Mouse (Mus musculus): ENCODE measurements around the gene Ifi35. TPM values are rescaled to one million over a fixed set of nuclear protein-coding genes. Genes with fewer than 3 reads are reported as not detected.

Gene Ifi35
- total and polyA plus RNA-seq, 2 experiments from 2014 or later, result 23.9 to 26.3 TPM

- no peak overlapping the region for H3K27ac ChIP-seq (ENCODE audit: low read depth)
- DNase-seq (ENCODE audit: low spot score) (no peak), ATAC-seq (ENCODE audit: insufficient read depth, low read depth) (no peak)
- H3K36me3 ChIP-seq (replicated peaks; ENCODE audit: control insufficient read depth, insufficient read depth, low read length), result peaks cover 12% of the 10 kb centered on the region; the same call in 1 of the 2 replicates
- H3K9me3 ChIP-seq (replicated peaks; ENCODE audit: control insufficient read depth, low read length), result no peaks in the 10 kb centered on the region
- no peak overlapping the region for H3K4me3 ChIP-seq (ENCODE audit: low read depth, low read length)
- H3K27me3 ChIP-seq (ENCODE audit: control insufficient read depth, insufficient read depth, low read length), result no peaks in the 10 kb centered on the region
- 0 out of 2 replicates have a peak, but pooled peaks cover 8% of the 10 kb centered on the region for H3K4me1 ChIP-seq (ENCODE audit: control insufficient read depth, insufficient read depth)
- H3K9ac ChIP-seq (replicated peaks; ENCODE audit: low read depth, low read length), result no peak overlapping the region
- no peak overlapping the region for H3K4me2 ChIP-seq (ENCODE audit: low read depth, low read length)
- WGBS, result 50% methylated on average over 3 of the region's 3 CpGs
- TF ChIP-seq EP300 (IDR thresholded peaks at IDR 0.05; ENCODE audit: low read depth) (no peak), CTCF (IDR thresholded peaks at IDR 0.05; ENCODE audit: low read depth) (peak; percentile 25; the same call in 1 of the 2 replicates)
Measured at GRCm38 (mm10) chr11:101419610-101420009, 28.6 kb upstream of the Ifi35 start.

DNA sequence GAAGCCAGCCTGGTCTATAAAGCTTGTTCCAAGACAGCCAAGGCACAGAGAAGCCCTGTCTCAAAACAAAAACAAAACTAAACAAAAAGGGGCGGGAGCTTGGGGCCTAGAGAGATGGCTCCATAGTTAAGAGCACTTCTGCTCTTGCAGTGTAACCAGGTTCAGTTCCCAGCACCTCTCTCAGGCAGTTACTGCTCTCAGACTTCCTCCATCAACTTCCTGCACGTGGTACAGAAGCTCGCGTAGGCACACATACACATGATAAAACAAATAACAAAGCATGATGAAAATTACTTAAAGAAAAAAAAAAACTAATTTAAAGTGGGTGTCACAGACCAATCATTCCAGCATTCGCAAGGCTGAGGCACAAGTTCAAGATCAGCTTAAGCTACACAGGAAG, 28.1 kb upstream of the Ifi35 start:
- DNase-seq (ENCODE audit: low spot score) (no peak), ATAC-seq (ENCODE audit: insufficient read depth, low read depth) (no peak)
- Histone ChIP-seq H3K4me2 (ENCODE audit: low read depth, low read length) (no peak overlapping the region), H3K9me3 (replicated peaks; ENCODE audit: control insufficient read depth, low read length) (no peaks in the 10 kb centered on the region), H3K4me3 (ENCODE audit: low read depth, low read length) (no peak overlapping the region), H3K9ac (replicated peaks; ENCODE audit: low read depth, low read length) (no peak overlapping the region), H3K36me3 (replicated peaks; ENCODE audit: control insufficient read depth, insufficient read depth, low read length) (peaks cover 12% of the 10 kb centered on the region; the same call in 1 of the 2 replicates), H3K27me3 (ENCODE audit: control insufficient read depth, insufficient read depth, low read length) (no peaks in the 10 kb centered on the region), H3K27ac (ENCODE audit: low read depth) (no peak overlapping the region), H3K4me1 (ENCODE audit: control insufficient read depth, insufficient read depth) (0 out of 2 replicates have a peak, but pooled peaks cover 8% of the 10 kb centered on the region)
- 83% methylated on average over 5 of the region's 5 CpGs for WGBS
- TF ChIP-seq CTCF (IDR thresholded peaks at IDR 0.05; ENCODE audit: low read depth) (no peak), EP300 (IDR thresholded peaks at IDR 0.05; ENCODE audit: low read depth) (no peak)

GRCm38 (mm10) chr11:101424105-101424851, 23.9 kb upstream of the Ifi35 start, which contains the start of gene Gm27029:
TSS of gene Gm27029 (minus strand) at chr11:101424796.
- Histone ChIP-seq H3K4me3 (ENCODE audit: low read depth, low read length) (peak within 1 kb of the TSS; percentile 97), H3K27me3 (ENCODE audit: control insufficient read depth, insufficient read depth, low read length) (no peaks in the 10 kb centered on the region), H3K9ac (replicated peaks; ENCODE audit: low read depth, low read length) (peak within 1 kb of the TSS; percentile 88), H3K4me1 (ENCODE audit: control insufficient read depth, insufficient read depth) (peaks cover 9% of the 10 kb centered on the region), H3K27ac (ENCODE audit: low read depth) (peak within 1 kb of the TSS; percentile 96), H3K9me3 (replicated peaks; ENCODE audit: control insufficient read depth, low read length) (no peaks in the 10 kb centered on the region), H3K36me3 (replicated peaks; ENCODE audit: control insufficient read depth, insufficient read depth, low read length) (peaks cover 12% of the 10 kb centered on the region; the same call in 1 of the 2 replicates), H3K4me2 (ENCODE audit: low read depth, low read length) (peak within 1 kb of the TSS; percentile 99)
- peak; percentile 89 for DNase-seq (ENCODE audit: low spot score)
- WGBS, result under 1% methylated on average over 23 of the region's 23 CpGs
- TF ChIP-seq EP300 (IDR thresholded peaks at IDR 0.05; ENCODE audit: low read depth) (no peak), CTCF (IDR thresholded peaks at IDR 0.05; ENCODE audit: low read depth) (no peak)
- ATAC-seq (ENCODE audit: insufficient read depth, low read depth), result peak; percentile 83

- peak within 1 kb of the TSS; percentile 99 for H3K4me2 ChIP-seq (ENCODE audit: low read depth, low read length)
- no peaks in the 10 kb centered on the region for H3K9me3 ChIP-seq (replicated peaks; ENCODE audit: control insufficient read depth, low read length)
- H3K4me3 ChIP-seq (ENCODE audit: low read depth, low read length), result peak within 1 kb of the TSS; percentile 97
- TF ChIP-seq CTCF (IDR thresholded peaks at IDR 0.05; ENCODE audit: low read depth) (peak; percentile 30; the same call in 1 of the 2 replicates), EP300 (IDR thresholded peaks at IDR 0.05; ENCODE audit: low read depth) (no peak)
- WGBS, result under 1% methylated on average over 69 of the region's 81 CpGs
- peak within 1 kb of the TSS; percentile 96 for H3K27ac ChIP-seq (ENCODE audit: low read depth)
- H3K27me3 ChIP-seq (ENCODE audit: control insufficient read depth, insufficient read depth, low read length), result no peaks in the 10 kb centered on the region
- H3K36me3 ChIP-seq (replicated peaks; ENCODE audit: control insufficient read depth, insufficient read depth, low read length), result peaks cover 13% of the 10 kb centered on the region
- H3K9ac ChIP-seq (replicated peaks; ENCODE audit: low read depth, low read length), result peak within 1 kb of the TSS; percentile 88
- ATAC-seq (ENCODE audit: insufficient read depth, low read depth) (peak; percentile 91), DNase-seq (ENCODE audit: low spot score) (peak; percentile 97)
- peaks cover 9% of the 10 kb centered on the region for H3K4me1 ChIP-seq (ENCODE audit: control insufficient read depth, insufficient read depth)
Measured at GRCm38 (mm10) chr11:101424925-101425813, 23.0 kb upstream of the Ifi35 start, which contains the start of the genes Rundc1 and Ptges3l. TSS of gene Rundc1 (plus strand) at chr11:101425085. TSS of gene Ptges3l (minus strand) at chr11:101425333.

DNA sequence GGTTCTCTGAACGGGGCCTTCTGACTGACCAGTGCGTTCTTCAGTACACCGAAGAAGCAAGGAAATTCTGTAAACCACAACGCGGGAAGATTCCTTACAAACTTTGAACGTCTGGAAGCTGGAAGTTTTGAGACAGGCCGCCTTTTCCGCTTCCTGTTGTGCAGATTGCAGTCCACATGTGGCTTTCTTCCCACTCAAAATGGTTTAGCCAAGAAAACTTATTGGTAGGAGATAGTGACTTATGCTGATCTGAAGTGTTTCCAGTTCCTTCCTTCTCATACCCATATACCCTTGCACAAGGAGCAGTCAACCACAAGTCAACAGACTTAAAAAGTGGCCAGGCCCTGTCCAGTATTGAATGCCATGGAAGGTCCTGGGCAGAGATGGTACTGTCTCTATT, 22.0 kb upstream of the Ifi35 start:
- 48% methylated on average over 8 of the region's 8 CpGs for WGBS
- no peak for DNase-seq (ENCODE audit: low spot score)
- H3K27ac ChIP-seq (ENCODE audit: low read depth), result no peak overlapping the region
- H3K36me3 ChIP-seq (replicated peaks; ENCODE audit: control insufficient read depth, insufficient read depth, low read length), result peaks cover 22% of the 10 kb centered on the region
- peak overlapping the region; percentile 97 for H3K4me3 ChIP-seq (ENCODE audit: low read depth, low read length)
- TF ChIP-seq EP300 (IDR thresholded peaks at IDR 0.05; ENCODE audit: low read depth) (no peak), CTCF (IDR thresholded peaks at IDR 0.05; ENCODE audit: low read depth) (no peak)
- peak overlapping the region; percentile 99 for H3K4me2 ChIP-seq (ENCODE audit: low read depth, low read length)
- no peaks in the 10 kb centered on the region for H3K27me3 ChIP-seq (ENCODE audit: control insufficient read depth, insufficient read depth, low read length)
- no peak overlapping the region for H3K9ac ChIP-seq (replicated peaks; ENCODE audit: low read depth, low read length)
- peaks cover 9% of the 10 kb centered on the region for H3K4me1 ChIP-seq (ENCODE audit: control insufficient read depth, insufficient read depth)
- H3K9me3 ChIP-seq (replicated peaks; ENCODE audit: control insufficient read depth, low read length), result no peaks in the 10 kb centered on the region
- ATAC-seq (ENCODE audit: insufficient read depth, low read depth), result no peak
